Mouse (Mus musculus) MN1 (cell line): ENCODE data around the gene Larp7.

ENCODE experiments used
- DNase-seq: peaks from one replicate; pipeline ENCODE4 v3.0.0-alpha.2; 2016; ENCODE audit warnings: low spot score

Gene Larp7

DNA sequence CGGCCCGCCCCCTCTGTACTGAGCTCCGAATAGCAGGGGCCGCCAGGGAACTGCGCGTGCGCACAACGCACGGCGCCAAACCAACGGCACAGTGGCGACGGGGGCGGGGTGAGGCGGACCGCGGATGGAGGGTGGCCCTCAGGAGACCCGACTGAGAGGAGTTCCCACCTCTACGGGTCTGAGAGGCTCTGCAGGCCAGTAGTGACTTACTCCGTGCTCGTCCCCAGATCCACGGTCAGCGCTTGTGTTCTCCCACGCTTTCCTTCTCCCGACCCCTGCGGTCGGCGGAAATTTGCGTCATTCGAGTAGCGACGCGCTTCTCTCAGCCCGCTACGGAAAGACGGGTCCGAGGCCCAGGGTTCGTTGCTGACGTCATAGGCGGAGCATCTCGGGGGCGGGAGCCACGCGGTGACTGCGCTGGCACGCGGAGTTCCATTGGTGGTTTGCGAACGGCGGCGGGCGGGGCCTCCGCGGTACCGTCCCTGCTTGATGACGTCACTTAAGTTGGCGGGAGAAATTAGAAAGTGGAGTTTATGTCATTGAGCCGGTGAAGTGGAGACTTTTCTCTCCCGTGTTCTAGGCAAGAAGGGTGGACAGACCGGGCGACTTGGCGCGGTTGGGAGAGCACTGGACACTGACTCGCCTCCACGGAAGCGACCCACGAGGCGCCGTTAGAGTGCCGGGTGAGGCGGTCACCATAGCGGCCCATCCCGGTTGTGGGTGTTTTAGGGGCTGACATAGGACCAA is at the start of gene Larp7, which contains the start of gene Zgrf1:
Gene Larp7, minus strand, starts transcription at position 377 of the 747 bp plus-strand sequence.
Gene Zgrf1, plus strand, starts transcription at position 517 of the 747 bp plus-strand sequence.
- DNase-seq, result peak; percentile 97

DNA sequence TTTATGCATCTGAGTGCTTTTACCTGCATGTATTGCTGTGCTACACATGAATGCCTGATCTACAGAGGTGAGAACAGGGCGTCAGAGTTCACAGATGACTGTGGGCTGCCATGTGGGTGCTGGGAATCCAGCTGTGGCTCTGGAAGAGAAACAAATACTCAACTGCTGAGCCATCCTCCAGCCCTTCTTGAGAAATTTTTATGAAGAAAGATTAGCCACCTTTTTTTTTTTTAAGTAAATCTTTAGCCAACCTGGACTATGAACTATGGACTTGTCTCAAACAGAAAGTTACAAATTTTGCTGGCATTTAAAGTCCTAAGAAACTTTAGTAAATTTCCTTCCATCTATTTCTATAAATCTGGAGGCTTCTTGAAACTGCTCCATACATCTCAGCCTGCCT is 44.0 kb upstream of the Larp7 start:
- no peak for DNase-seq

DNA sequence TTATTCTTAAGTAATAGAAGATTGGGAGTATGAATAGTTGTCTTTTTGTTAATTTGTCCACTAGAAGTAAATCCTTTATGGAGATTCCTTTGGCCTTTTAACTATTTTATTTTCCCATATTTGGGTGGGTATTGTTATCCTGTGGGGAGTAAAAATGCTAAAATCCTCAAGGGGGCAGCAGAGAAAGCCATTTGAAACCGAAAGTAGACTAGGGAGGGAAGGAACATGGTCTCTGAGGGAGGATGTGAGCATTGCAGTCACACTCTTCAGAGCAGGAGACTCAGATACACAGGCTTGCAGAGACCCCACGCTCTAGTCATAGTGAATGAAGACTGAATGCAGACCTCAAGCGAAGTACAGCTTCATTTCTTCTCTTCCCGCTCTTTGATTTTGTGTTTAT is 19.4 kb upstream of the Larp7 start:
- DNase-seq, result peak; percentile 64

DNA sequence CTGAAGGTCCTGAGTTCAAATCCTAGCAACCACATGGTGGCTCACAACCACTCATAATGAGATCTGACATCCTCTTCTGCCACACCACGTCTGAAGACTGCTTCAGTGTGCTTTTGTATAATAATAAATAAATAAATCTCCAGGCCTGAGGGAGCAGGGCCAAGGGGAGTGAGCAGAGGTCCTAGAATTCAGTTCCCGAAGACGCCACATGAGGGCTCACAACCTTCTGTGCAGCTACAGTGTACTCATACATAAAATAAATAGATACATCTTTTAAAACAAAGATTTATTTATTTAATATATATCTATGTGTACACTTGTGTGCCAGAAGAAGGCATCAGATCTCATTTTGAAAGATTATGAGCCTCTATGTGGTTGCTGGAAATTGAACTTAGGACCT is 12.0 kb upstream of the Larp7 start:
- no peak for DNase-seq

DNA sequence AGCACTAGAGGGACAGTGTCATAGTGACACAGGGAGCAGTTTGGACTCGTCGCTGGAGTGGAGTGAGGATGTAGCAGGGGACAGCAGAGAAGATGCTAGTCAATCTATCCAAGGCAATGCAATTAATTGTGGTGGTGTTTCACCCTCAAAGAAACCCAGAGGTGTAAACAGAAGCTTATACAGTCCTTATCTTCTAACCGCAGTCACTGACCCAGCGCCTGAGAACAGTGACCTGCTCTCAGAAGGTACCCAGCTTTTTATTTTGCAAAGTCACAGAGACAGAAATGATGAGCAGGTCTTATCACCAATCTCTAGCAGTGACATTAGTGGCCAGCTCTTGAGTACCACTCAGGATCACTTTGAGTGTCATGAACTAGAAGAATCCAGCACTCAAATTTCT is 9.8 kb upstream of the Larp7 start:
- no peak for DNase-seq

DNA sequence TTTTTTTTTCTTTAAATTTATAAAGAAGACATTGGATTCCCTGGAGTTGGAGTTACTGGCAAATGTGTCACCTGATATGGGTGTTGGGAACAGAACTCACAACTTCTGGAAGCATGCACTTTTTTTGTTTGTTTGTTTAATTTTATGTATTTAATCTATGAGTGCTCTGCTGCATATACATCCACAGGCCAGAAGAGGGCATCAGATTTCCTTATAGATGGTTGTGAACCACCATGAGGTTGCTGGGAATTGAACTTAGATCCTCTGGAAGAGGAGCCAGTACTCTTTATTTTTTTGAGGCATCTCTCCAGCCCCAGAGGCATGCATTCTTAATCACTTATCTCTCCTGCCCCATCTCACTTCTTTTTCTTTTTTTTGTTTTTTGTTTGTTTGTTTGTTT is 5.1 kb upstream of the Larp7 start:
- no peak for DNase-seq

DNA sequence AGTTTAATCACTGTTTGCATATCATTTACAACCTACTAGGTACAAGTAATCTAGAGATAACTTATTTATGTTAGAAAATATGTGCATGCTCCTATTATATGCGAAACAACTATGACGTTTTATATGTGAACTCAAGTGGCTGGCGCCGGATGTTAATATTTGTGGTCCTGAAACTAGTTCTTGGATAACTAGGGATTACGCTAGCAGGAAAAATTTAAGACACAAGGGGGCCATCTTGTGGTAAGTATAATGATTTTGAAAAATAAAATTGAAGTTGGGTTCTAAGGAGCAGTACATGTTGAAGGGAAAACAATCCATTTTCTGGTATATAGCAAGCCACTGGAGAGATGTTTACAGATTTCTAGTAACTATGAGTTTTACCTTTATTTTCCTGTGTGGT is 1.6 kb upstream of the Larp7 start:
- peak; percentile 44 for DNase-seq

DNA sequence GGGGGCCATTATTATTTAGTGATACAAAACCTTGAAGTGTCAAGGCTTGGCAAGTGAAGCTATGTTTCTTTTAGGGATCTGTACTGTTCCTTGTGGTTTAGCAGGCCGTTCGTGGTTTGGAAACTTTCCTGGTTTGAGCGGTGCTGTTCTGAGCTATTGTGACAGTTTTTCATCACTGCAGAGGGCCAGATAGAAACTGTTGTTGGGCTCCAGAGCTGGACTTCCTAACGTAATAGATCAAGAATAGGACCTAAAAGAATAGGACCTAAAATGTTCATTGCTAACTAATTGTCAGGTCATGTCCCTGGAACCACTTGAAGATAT is 533 bp upstream of the Larp7 start:
- no peak for DNase-seq

DNA sequence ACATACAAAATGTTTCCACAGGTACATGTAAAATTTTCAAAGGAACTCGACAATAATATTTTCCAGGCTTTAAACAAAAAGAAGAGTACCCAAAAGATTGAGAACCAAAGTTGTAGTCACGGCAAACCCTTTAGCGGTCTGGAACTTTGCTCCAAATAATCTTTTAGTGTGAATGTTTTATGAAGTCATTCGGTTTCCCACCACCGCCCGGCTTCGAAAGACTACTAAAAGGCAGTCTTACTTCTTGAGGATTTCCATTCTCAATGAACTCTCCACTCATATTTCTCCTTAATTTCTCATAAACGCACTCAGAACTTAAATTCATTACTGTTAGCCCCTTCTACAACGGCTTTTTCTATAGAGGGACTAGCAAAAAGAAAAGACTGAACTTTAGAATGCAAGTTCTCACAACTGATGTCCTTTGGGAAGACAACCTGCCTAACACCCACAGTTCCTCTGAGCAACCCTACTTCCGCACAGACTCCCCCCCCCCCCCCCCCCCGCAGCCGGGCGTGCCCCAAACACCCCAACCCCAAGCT is 646 bp downstream of the Larp7 start:
- DNase-seq, result no peak

DNA sequence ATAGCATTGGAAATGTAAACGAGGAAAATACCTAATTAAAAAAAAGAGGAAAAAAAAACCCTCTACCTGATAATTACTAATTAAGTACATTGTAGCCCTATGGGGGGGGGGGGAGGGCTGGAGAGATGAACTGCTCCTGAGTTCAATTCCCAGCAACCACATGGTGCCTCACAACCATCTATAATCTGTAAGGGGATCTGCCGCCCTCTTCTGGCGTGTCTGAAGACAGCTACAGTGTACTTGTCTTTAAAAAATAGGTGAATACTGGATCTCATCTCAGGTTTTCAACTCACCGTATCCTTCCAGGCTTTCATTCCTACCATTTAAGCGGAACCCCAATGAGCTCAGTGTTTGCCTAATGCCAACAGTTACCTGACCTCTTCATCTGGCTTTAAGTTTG is 5.3 kb downstream of the Larp7 start:
- DNase-seq, result peak; percentile 13

DNA sequence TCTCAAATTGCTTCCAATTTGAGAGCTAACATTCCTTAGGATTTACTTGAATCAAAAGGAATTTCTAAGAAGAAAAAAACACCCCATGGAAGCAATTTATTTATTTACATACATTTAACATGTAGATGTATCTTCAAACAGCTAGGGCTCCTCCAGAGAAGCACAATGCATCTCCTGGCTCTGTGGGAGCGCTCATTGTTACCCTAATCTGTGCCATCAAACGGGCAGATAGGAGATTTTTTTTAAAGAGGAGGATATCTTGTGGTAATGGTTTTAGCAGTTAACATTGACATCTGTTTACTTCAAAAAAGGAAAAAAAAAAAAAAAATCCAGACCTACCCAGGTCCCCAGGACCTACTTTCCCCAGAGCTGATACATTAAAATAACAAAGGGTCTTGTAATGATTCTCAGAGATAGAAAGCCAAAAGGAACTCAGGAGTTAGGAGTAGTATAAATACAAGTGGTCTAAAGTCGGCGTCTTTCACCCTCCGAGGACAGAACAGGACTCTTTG is 8.5 kb downstream of the Larp7 start:
- DNase-seq, result no peak

DNA sequence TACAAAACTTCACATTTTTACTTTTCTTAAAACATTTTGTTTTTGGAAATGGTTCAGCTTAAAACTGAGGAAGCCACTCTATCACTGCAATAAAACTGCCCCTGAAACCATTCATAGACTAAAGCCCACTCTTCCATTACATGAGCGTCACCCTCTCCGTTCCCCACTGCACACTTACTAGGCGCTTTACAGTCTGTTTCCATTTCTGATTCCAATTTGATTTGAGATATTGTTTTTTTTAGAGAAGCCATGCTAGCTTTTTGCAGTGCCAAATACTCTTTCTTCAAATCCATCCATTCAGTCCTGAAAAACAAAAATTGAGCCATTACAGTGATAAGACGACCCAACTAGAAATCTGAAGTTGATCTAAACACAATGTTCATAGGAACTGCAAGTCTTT is 9.2 kb downstream of the Larp7 start:
- DNase-seq, result no peak

DNA sequence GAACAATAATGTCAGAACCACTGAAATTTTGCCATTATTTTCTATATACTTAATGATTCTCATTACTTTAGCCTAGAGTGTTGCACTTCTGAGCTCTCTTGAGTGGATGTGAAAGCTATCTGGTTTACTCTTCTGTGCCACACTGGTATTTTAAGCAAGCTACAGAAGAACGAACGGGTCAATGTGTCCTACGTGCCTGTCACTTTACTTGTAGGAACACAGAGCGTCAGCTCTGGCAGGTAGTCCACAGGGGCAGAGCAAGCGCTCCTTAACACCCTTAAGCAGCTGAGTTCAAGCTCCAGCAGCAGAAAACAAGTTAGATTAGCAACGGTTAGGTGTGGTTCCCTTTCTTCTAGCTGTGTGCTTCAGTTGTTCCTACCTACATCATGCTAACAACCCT is 14.0 kb downstream of the Larp7 start:
- DNase-seq, result no peak

DNA sequence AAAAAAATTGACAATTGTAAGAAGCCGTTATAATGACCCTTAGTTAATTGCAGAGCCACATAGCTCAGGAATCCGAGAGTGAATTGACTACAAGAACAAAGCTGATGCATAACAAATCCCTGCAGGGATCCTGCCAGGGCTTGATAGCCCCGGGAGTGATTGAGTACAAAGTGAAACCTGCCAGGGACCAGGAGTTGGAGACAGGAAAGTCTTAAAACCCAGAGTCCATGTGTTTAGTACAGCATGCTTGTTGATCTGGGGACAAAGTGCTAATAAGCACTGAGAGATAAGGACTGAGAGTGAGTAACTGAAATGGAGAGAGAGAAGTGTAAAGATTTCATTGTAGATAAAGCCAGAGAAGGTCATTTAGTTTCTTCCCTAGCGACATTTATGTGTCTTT is 22.9 kb downstream of the Larp7 start:
- no peak for DNase-seq

DNA sequence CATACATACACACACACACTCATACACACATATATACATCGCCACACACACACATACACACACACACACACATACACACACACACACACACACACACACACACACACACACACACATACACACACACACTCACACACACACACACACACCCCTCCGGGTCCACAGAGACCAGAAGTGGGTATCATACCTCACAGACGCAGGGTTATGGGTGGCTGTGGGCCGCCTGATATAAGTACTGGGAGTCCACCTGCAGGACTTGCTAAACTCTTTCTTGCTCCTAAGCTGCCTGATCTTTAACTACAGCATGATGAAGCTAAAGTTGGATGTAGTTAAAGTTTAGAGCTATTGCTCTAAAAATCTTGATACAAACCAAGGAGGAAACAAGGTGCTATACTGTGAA is 23.3 kb downstream of the Larp7 start:
- DNase-seq, result no peak

DNA sequence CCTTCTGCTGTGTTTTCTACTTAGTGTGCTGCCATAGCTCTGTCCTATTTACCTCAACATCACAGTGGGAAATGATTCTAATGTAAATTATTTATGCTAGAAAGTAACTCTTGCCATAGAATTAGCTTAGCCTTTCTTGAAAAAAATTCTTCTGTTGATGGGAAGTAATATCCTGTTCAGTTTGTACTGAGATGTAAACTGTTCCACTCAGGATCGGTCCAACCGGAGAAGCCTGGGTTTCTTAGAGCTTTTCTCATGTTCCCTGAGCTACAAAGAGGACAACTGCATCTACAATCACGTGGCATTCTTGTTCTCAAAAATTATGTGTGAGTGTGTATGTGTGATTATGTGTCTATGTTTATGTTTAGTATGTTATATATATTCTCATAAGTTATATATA is 23.9 kb downstream of the Larp7 start:
- no peak for DNase-seq

DNA sequence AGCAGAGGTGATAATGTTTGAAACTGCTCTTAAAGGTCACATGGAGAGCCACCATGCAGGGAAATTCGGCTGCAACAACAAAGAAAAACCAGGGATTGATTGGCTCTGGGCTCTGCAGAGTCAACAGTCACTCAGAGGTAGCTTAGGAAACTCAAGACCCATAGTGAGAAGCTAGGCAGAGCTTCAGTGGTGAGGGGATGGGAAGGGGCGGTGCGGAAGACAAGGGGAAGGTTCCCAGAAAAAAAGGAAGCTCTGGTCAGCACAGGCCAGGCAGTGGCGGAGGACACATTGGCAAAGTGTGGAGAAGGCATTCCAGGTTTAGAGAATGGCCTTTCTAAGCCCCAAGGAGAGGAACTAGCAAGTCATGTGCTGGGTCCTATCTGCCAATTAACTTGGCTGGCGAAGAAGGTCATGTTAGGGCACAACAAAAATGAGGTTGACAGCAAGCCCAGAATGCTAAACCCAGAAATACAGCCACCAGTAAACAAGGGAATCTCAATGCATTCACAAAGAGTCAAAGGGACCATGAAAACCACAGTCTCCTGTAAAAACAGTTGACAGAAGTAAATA is 25.6 kb downstream of the Larp7 start:
- no peak for DNase-seq

DNA sequence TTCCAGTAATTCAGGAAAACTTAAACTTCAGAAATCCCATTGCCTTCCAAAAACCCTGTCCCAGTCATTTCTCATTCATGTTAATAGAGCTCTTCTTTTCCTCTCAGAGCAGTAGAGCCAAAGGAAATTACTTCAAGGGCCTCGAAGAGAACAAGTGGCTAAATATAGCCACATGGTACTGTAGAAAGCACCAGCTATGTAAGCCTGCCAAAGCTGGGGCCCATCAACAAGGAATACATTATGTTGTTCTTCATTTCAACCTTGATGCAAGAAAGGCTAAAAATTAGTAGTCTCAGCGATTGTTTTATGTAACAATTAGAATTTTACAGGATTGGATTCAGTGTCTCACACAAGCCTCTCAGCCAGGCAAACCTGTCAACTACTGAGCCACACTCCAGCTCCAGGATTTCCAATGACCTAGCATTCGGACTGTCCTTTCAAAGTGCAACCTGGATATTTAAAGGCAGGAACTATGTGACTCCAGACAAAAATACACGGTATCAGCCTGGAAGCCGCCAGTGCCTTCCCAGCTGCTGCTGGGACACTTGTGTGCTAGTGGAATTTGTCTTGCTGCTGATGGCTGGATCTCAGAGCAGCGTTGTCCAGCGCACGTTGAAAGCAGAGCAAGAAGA is 27.8 kb downstream of the Larp7 start:
- no peak for DNase-seq

DNA sequence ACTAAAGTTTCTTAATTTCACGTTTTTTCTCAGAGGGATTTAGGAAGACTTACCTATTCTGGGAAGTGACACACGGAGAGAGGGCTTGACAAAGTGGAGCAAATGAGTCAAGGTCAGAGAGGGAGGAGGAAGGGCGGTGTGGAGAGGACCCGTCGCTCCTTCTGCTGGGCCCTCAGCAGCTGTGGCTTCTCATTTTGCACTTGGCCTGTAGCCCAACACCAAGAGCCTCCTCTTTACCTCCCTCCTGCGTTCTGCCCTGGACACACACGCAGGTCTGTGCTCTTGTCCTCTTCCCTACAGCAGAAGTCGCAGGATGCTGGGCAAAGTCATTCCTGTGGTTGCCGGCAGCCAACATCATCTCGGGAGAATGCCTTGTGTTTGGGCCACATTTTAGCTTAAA is 32.0 kb downstream of the Larp7 start:
- DNase-seq, result peak; percentile 59

DNA sequence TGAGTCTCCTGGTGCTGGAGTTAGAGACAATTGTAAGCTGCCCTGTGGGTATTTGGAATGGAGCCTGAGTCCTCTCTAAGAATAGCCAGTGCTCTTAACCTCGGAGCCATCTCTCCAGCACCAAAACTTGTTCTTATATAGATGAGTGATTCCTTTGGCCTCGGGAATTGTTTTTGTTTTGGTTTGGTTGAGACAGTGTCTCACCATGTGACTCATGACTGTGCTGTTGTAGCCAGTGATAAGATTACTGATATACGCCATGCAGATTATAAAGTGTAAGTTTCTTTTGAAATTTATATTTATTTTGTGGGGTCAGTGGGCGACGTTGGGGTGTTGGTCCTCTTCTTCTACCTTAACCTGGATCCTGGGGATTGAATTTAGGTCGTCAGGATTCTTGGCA is 32.8 kb downstream of the Larp7 start:
- DNase-seq, result no peak

DNA sequence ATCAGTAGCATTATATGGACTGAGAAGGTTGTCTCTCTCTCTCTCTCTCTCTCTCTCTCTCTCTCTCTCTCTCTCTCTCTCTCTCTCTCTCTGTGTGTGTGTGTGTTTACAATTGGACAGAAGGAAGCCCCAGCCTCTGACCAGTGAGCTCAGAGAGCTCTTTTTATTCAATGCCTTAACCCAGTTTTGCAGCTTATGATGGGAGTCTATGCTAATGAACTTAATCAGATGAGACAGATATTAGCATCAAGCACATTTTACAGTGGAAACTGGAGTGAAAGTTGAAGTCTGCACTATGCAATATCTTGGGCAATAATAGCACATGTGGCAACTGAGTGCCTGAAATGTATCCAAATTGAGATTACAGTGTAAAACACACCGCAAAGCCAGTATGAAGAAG is 37.9 kb downstream of the Larp7 start:
- DNase-seq, result no peak

DNA sequence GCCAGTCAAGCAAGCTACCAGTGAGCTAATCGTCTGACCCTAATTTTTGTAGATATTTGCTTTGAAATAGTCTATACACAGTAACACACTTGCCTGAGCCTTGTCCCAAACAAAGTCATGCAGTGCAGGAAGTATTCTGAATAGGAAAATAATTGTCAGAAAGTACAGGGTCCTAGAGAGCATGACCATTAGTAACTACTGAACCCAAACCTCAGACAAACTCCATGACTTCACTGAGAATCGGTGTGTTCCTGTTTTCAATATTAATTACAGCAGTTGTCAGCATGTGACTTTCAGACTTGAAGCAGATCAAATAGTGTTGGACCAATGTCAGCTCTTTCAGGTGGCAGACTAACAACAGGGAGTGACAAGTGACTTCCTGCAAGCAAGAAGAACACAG is 39.5 kb downstream of the Larp7 start:
- no peak for DNase-seq

DNA sequence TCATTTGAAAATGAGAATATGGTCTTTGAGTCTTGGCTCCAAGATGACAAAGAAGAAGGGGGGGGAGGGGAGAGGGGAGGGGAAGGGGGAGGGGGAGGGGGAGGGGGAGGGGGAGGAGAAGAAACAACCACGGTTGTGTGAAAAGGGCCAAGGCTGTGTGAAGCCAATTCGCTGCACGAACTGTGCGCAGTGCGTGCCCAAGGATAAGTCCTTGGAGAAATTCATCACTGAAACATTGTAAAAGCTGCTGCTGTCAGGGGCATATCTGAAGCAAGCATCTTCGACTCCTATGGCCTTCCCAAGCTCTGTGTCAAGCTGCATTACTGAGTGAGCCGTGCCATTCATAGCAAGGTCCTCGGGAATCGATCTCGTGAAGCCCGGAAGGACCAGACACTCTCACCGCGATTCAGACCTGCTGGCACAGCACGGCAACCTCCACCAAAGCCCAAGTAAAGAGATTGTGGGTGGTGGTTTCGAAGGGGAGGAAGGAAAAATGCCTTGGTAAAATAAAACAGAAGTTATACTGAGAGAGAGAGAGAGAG is 40.3 kb downstream of the Larp7 start:
- DNase-seq, result no peak
